Mouse (Mus musculus) liver, embryonic 14.5 days (tissue): ENCODE data around the gene Gm26938. TPM values are rescaled to one million over a fixed set of nuclear protein-coding genes. Genes with fewer than 3 reads are reported as not detected.
A peak's percentile ranks its signal among the peaks of the same experiment; 100 is the strongest.

Source experiments
- ATAC-seq: fragments of 200-750 bp; cut with Nextera tagmentation; 2 replicates; pipeline ENCODE4 v1.8.0; 2017; ENCODE audit warnings: moderate number of reproducible peaks, mild to moderate bottlenecking, moderate library complexity; ENCODE audit not compliant: insufficient read depth
- DNase-seq, 3 experiments: peaks; one replicate each; pipeline ENCODE4 v3.0.0-alpha.2; 2012 to 2013; ENCODE audit warnings: low read depth in 3 of 3, low spot score in 3 of 3
- H3K27ac ChIP-seq: fragments of 300-500 bp; sonication (generic); 2 replicates; pipeline ENCODE4 v1.5.1; 2014; ENCODE audit warnings: moderate library complexity, mild to moderate bottlenecking, control low read depth, inconsistent platforms
- H3K27me3 ChIP-seq: fragments of 300-500 bp; sonication (generic); 2 replicates; pipeline ENCODE4 v1.6.1; 2014; ENCODE audit warnings: mild to moderate bottlenecking, low read length, moderate library complexity; ENCODE audit not compliant: control insufficient read depth, insufficient read depth
- H3K36me3 ChIP-seq: fragments of 300-500 bp; sonication (generic); replicated peaks from 2 replicates; pipeline ENCODE4 v1.6.1; 2014; ENCODE audit warnings: low read depth; ENCODE audit not compliant: control insufficient read depth, insufficient read depth
- H3K4me1 ChIP-seq, 2 experiments: fragments of 200-500 bp in 1 of 2; fragments of 300-500 bp in 1 of 2; sonication (generic) in 1 of 2; replicated peaks; 2 replicates each; pipeline ENCODE4 v1.6.1; 2012 to 2014; ENCODE audit warnings: antibody characterized with exemption in 1 of 2, inconsistent platforms in 1 of 2, low read length in 1 of 2; ENCODE audit not compliant: control insufficient read depth in 2 of 2, insufficient read depth in 2 of 2
- H3K4me2 ChIP-seq: fragments of 300-500 bp; sonication (generic); 2 replicates; pipeline ENCODE4 v1.6.1; 2014; ENCODE audit warnings: low read depth, mild to moderate bottlenecking, control low read depth, moderate library complexity
- H3K4me3 ChIP-seq, 2 experiments: fragments of 200-500 bp in 1 of 2; fragments of 300-500 bp in 1 of 2; sonication (generic) in 1 of 2; 2 replicates each; pipeline ENCODE4 v1.5.1; 2012 to 2014; ENCODE audit warnings: low read depth in 2 of 2, low read length in 2 of 2, mild to moderate bottlenecking in 2 of 2, control low read depth in 1 of 2, inconsistent platforms in 1 of 2, moderate library complexity in 1 of 2; ENCODE audit not compliant: insufficient read depth in 1 of 2
- H3K9ac ChIP-seq: fragments of 300-500 bp; sonication (generic); replicated peaks from 2 replicates; pipeline ENCODE4 v1.6.1; 2014; ENCODE audit warnings: mild to moderate bottlenecking, control low read depth, moderate library complexity
- H3K9me3 ChIP-seq: fragments of 300-500 bp; sonication (generic); 2 replicates; pipeline ENCODE4 v1.6.1; 2016; ENCODE audit warnings: low read length, mixed read lengths; ENCODE audit not compliant: control insufficient read depth
- CTCF ChIP-seq: IDR thresholded peaks from 2 replicates; pipeline ENCODE4 v1.5.1; 2016; ENCODE audit warnings: antibody characterized with exemption, low read depth, control low read depth
- EP300 ChIP-seq: IDR thresholded peaks from 2 replicates; pipeline ENCODE4 v1.6.1; 2016; ENCODE audit warnings: antibody characterized with exemption, low read depth
- WGBS: fragments of 180-500 bp; shearing (Covaris S2); extraction: QIAGEN DNeasy Blood & Tissue Kit; methylation state at CpG from one replicate; pipeline ENCODE4 v1.1.7; 2014; ENCODE audit not compliant: insufficient replicate concordance; 5-methylcytosine and 5-hydroxymethylcytosine counted together
- polyA plus RNA-seq, 2 experiments: library from polyadenylated mRNA; depleted of rRNA in 1 of 2; stranded (reverse) in 1 of 2; unstranded in 1 of 2; fragments of >200 nt; fragmentation: Nextera tagmentation in 1 of 2; extraction: Ambion mirVana in 1 of 2; gene quantifications; 2 replicates each; pipeline versions ENCODE4 v1.2.1 to v1.2.3; 2012 to 2014

Gene Gm26938
- polyA plus RNA-seq, 2 experiments = not detected

DNA sequence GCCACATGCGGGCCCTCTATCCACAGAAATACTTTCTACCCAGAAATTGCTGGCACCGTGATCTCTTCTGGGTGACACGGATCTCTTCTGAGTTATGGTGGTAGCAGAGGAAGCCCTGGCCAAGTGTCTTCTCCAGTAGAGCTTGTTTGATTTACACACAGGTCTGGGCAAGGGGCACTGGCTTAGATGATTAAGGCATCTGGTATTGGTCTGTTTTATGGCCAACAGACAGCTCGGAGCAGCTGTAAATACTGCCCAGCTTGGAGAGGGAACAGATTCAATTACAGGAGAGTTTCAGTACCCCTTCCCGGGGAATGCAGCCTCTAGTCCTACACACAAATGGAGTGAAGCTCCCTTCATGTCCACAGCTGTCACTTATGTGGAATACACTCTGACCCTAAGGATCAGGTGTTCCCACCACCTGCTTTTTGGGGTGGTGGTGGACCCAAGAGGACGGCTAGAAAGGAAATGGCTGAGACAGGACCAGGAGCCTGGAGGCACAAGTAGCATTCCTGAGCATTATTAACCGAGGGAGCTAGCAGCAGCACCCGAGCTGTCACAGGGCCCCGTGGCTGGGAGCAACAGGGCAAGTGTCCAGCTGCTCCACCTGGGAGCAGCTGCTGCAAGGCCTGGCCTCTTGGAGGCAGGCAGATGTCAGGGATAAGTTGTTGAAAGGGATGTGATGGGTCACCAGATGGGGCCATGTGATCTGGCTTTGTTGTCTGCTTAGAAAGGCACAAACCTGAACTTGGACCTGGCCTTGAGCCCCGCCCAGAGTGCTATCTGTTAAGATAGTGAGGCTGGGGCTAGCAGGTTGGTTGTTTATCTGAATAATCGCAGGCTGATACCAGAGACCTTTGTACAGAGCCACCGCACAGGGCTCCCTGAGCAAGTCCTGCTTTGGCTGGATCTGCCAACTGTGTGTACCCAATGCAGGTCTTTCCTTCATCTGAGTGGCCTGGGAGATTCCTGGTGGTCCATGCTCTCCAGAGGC is 4.4 kb downstream of the Gm26938 start:
- TF ChIP-seq EP300 = no peak
- no peak for TF ChIP-seq CTCF
- Histone ChIP-seq H3K9ac (no peak overlapping the region), H3K9me3 (no peaks in the 10 kb centered on the region), H3K36me3 (peaks cover 14% of the 10 kb centered on the region), H3K4me1 (peaks cover 8 to 31% of the 10 kb centered on the region in 2 experiments), H3K27ac (no peak overlapping the region), H3K4me2 (no peak overlapping the region), H3K4me3 (no peak overlapping the region), H3K27me3 (no peaks in the 10 kb centered on the region)
- 63% methylated on average over 12 of the region's 12 CpGs for WGBS
- DNase-seq (no peak), ATAC-seq (no peak)

- no peak within 1 kb of the TSS for H3K9ac ChIP-seq
- no peak within 1 kb of the TSS for H3K4me2 ChIP-seq
- ATAC-seq = no peak
- H3K4me3 ChIP-seq = no peak within 1 kb of the TSS
- 75% methylated on average over 9 of the region's 9 CpGs for WGBS
- peaks cover 15 to 38% of the 10 kb centered on the region in 2 experiments for H3K4me1 ChIP-seq
- H3K27ac ChIP-seq = peak within 1 kb of the TSS; percentile 63; the same call in 1 of the 2 replicates
- no peaks in the 10 kb centered on the region for H3K9me3 ChIP-seq
- TF ChIP-seq EP300 (no peak), CTCF (no peak)
- H3K27me3 ChIP-seq = no peaks in the 10 kb centered on the region
- H3K36me3 ChIP-seq = peaks cover 14% of the 10 kb centered on the region
- DNase-seq = no peak
Observed at GRCm38 (mm10) chr5:139819538-139820181, 6.5 kb downstream of the Gm26938 start, which contains the start of gene Tmem184a. Gene Tmem184a (minus strand): TSS chr5:139819917.

DNA sequence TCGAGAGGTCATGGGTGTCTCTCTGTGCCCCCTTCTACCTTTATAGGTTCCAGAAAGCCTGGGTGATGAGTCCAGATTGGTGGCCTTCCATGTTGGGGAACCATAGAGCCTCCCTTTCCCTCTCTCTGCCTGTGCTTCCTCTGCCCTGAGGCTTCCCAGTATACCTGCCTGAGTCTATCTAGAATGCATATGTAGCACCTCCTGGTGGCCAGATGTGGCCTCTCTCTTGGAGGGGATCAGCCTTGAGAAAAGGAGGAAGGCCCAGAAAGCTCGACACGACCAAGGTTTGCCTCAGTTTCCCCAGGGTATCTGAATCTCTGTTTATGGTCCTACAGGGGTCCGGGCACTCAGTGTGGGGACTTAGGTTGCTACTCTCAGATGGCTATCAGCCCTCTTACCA is 7.4 kb downstream of the Gm26938 start:
- DNase-seq (peak; percentile 73 to 75 (median 75)), ATAC-seq (peak; percentile 77)
- TF ChIP-seq EP300 (no peak; the same call in 1 of the 2 replicates), CTCF (peak; percentile 95)
- H3K4me3 ChIP-seq = no peak overlapping the region
- peaks cover 12% of the 10 kb centered on the region for H3K36me3 ChIP-seq
- no peak overlapping the region for H3K9ac ChIP-seq
- H3K9me3 ChIP-seq = no peaks in the 10 kb centered on the region
- H3K4me2 ChIP-seq = no peak overlapping the region
- 37% methylated on average over 4 of the region's 4 CpGs for WGBS
- peaks cover 3% of the 10 kb centered on the region; the same call in 1 of the 2 replicates for H3K27me3 ChIP-seq
- peak overlapping the region; percentile 63 for H3K27ac ChIP-seq
- H3K4me1 ChIP-seq = peaks cover 15 to 40% of the 10 kb centered on the region in 2 experiments

DNA sequence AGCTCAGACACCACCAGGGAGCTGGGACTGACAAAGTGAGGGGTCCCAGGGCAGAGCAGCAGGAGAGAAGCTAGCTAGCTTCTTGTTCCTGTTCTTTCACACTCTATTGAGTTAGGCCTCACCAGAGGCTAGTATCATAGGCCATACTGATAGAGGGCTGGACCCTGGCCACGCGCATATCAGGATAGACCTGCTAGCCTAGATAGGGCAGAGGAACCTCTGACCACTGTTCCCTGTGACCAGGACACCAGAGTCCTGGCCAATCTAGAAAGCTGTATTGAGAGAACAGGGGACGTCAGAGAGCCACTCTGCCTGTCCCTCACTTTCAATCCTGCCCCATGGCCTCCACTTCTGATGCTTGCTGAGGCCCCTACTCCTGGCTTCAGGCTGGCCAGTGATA is 8.2 kb downstream of the Gm26938 start:
- 63% methylated on average over 3 of the region's 3 CpGs for WGBS
- Histone ChIP-seq H3K9ac (peak overlapping the region; percentile 6; the same call in 1 of the 2 replicates), H3K4me3 (no peak overlapping the region), H3K27me3 (peaks cover 3% of the 10 kb centered on the region; the same call in 1 of the 2 replicates), H3K27ac (peak overlapping the region; percentile 63), H3K4me2 (no peak overlapping the region), H3K36me3 (peaks cover 5% of the 10 kb centered on the region; the same call in 1 of the 2 replicates), H3K4me1 (peaks cover 15 to 40% of the 10 kb centered on the region in 2 experiments), H3K9me3 (no peaks in the 10 kb centered on the region)
- peak in 2 of 3 experiments; percentile 74 to 77 for DNase-seq
- peak; percentile 10 for ATAC-seq
- TF ChIP-seq CTCF = no peak
- no peak for TF ChIP-seq EP300

DNA sequence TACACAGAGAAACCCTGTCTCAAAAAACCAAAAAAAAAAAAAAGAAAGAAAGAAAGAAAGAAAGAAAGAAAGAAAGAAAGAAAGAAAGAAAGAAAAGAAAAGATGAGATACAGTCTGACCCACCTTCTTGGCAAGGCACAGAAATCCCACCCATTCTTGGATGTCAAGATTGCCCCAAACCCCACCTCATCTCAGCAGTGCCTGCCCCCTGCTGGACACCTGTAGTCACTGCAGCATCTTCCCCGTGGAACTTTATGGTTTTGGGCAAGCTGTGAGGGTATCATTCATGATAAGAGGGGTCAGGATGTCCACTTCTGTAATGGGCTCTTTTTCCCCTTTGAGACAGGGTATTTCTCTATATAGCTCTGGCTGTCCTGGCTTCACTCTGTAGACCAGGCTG is 8.9 kb downstream of the Gm26938 start:
- WGBS = 0% methylated on average over 1 of the region's 1 CpGs
- Histone ChIP-seq H3K4me2 (no peak overlapping the region), H3K4me3 (no peak overlapping the region), H3K9me3 (no peaks in the 10 kb centered on the region), H3K27ac (no peak overlapping the region), H3K27me3 (peaks cover 3% of the 10 kb centered on the region; the same call in 1 of the 2 replicates), H3K9ac (no peak overlapping the region), H3K4me1 (peaks cover 17 to 41% of the 10 kb centered on the region in 2 experiments), H3K36me3 (0 out of 2 replicates have a peak, but pooled peaks cover 1% of the 10 kb centered on the region)
- ATAC-seq = no peak
- no peak for DNase-seq
- TF ChIP-seq EP300 (no peak), CTCF (peak; percentile 96)
